ENCODE assay signal across 10 mouse cellular contexts in the genomic region with DNA sequence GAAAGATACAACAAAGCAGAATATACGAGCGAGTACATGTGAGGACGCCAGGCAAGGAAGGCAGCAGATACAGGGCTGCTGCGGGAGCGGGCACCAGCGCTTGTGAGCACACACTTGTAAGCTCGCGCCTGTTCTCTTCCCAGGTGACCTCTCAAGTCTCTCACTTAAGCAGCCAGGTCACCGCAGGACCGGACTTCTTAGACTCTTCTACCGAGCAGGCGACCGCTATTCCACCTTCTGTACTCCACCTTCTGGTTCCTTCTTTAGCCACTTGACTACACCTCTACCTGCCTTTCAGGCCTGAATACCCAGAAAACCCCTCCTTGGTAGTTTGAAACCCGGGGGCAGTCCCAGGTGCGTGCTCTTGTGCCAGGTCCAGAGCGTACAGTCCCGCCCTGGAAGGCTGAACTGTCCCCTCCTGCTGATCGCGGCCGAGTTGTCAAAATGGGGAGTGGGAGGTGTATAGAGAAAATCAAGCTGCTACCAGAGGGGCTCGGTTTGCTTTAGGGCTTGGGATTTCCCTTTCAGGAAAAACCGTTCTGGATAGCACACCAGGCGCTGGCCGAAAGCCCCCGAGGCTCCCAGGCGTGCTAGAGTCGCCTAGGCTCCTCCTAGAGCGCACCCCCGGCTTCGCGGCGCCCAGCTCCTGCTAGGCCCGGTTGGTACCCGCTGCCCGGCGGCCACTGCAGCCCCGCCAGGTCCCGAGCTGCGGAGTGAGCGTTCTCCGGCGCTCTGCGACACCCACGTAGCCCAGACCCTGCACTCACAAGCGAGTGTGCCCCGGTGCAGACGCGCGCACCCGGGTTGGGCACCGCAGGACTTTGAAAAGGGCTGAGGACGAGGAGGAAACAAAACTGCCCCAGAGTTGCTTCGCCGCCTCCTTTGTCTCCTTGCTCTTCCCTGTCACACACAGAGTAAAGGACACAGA. TPM values are rescaled to one million over a fixed set of nuclear protein-coding genes. Genes with fewer than 3 reads are reported as not detected.
DNase-seq lines count a peak whose midpoint lies in the region; ATAC-seq lines count a peak whose summit lies in the region.
"Had no signal": no experiment of that assay in that cellular context is flagged by ENCODE, and none has a peak within 500 bp of the region (broad histone marks: within the 10 kb centered on the region; RNA-seq: fewer than 3 reads in every experiment).

No protein-coding gene starts in this region.

- peaks cover 100% of the 10 kb centered on the region for H3K27me3 ChIP-seq in embryonic facial prominence, embryonic 10.5 days (replicated peaks; ENCODE audit: low read depth, poor library complexity, severe bottlenecking)
- H3K27me3 ChIP-seq in hindbrain, embryonic 10.5 days (ENCODE audit: insufficient read depth, poor library complexity, severe bottlenecking), result peaks cover 100% of the 10 kb centered on the region

- no peaks in the 10 kb centered on the region for H3K9me3 ChIP-seq in embryonic facial prominence, embryonic 10.5 days
- no peaks in the 10 kb centered on the region for H3K9me3 ChIP-seq in hindbrain, embryonic 10.5 days

- peaks cover 27% of the 10 kb centered on the region for H3K4me1 ChIP-seq in embryonic facial prominence, embryonic 10.5 days
- peaks cover 29% of the 10 kb centered on the region for H3K4me1 ChIP-seq in hindbrain, embryonic 10.5 days (replicated peaks)

- WGBS in embryonic facial prominence, embryonic 10.5 days, result under 1% methylated on average over 54 of the region's 54 CpGs
- under 1% methylated on average over 54 of the region's 54 CpGs for WGBS in hindbrain, embryonic 10.5 days

- no peaks in the 10 kb centered on the region for H3K36me3 ChIP-seq in embryonic facial prominence, embryonic 10.5 days (replicated peaks)
- H3K36me3 ChIP-seq in hindbrain, embryonic 10.5 days, result no peaks in the 10 kb centered on the region

- intact Hi-C loops in left cerebral cortex, postnatal 4 days (cut with DNase I), result loop anchor here (5.0 kb wide), 1 partner anchor 276 kb away; no protein-coding TSS in a partner anchor
- intact Hi-C loops in left cerebral cortex, postnatal 14 days (cut with DNase I), result loop anchor here (5.0 kb wide), 1 partner anchor 166 kb away; no protein-coding TSS in a partner anchor

- DNase-seq in left cerebral cortex, postnatal 4 days, result peak; percentile 26
- no peak for DNase-seq in left cerebral cortex, postnatal 14 days (ENCODE audit: low spot score in 2 of 2)
- DNase-seq in embryonic facial prominence, embryonic 10.5 days (ENCODE audit: low spot score), result peak; percentile 70
- peak; percentile 72 for DNase-seq in hindbrain, embryonic 10.5 days (ENCODE audit: low spot score)
- peak; percentile 73 for DNase-seq in neural tube, embryonic 10.5 days (ENCODE audit: extremely low spot score, low spot score)
- no peak for DNase-seq in adrenal gland, postnatal 14 days

- 0 out of 2 replicates have a peak overlapping the region, but pooled peaks have one; percentile 24 for H3K27ac ChIP-seq in embryonic facial prominence, embryonic 10.5 days (replicated peaks)
- peak overlapping the region; percentile 66 for H3K27ac ChIP-seq in hindbrain, embryonic 10.5 days

- peak overlapping the region; percentile 41 for H3K4me3 ChIP-seq in embryonic facial prominence, embryonic 10.5 days
- H3K4me3 ChIP-seq in hindbrain, embryonic 10.5 days, result peak overlapping the region; percentile 33

- no peak for ATAC-seq in granulocyte monocyte progenitor cell, adult 5-6 weeks (replicated peaks; ENCODE audit: poor library complexity, severe bottlenecking)
- ATAC-seq in inflammation-experienced regulatory T-cells, adult 6 months, result no peak

RNA-seq across cellular contexts. Expression of a gene that starts 2.0 kb away (rescaled TPM):
- 1 to 10 TPM in 1 of 2 experiments, under 1 TPM in 1; 0.14 to 1.4 TPM for total RNA-seq in left cerebral cortex, postnatal 4 days (2021)
- total RNA-seq in left cerebral cortex, postnatal 14 days (2021), result under 1 TPM in 1 of 2 experiments, not detected in 1; 0.27 TPM
- polyA plus RNA-seq in embryonic facial prominence, embryonic 10.5 days (2016; fragmentation: Nextera tagmentation; extraction: Ambion mirVana), result 0.47 and 0.78 TPM in 2 replicates
- 2.2 and 4.0 TPM in 2 replicates for polyA plus RNA-seq in hindbrain, embryonic 10.5 days (2016; fragmentation: Nextera tagmentation; extraction: Ambion mirVana)
- total RNA-seq in granulocyte monocyte progenitor cell, adult 5-6 weeks (2014; fragmentation: Nextera tagmentation), result not detected in 2 replicates
- not detected in 2 replicates for total RNA-seq in granulocyte monocyte progenitor cell, adult 5-6 weeks (2017)
- not detected in 2 replicates for total RNA-seq in adrenal gland, postnatal 14 days (2021)
- polyA plus RNA-seq in inflammation-experienced regulatory T-cells, adult 6 months (2017; shearing (Covaris generic)), result not detected
- total RNA-seq: gastrocnemius, postnatal 4 days; layer of hippocampus, postnatal 14 days had no signal

Comparison
In these comparisons a context has a peak if more than half of its experiments do, and no peak if none do; other contexts are left out.
1. DNase-seq: peak in left cerebral cortex, postnatal 4 days (single experiment), embryonic facial prominence, embryonic 10.5 days (single experiment), hindbrain, embryonic 10.5 days (single experiment) and neural tube, embryonic 10.5 days (single experiment); none in left cerebral cortex, postnatal 14 days (0 of 2) and adrenal gland, postnatal 14 days (single experiment).